Mouse (Mus musculus) intestine, postnatal 0 days (tissue): ENCODE results near the gene Tasp1. TPM values are rescaled to one million over a fixed set of nuclear protein-coding genes. Genes with fewer than 3 reads are reported as not detected.
"Not testable (repeated sequence)": the region's sequence is repeated elsewhere in the genome, so short reads cannot be mapped to it uniquely, and the experiment has no call there.

Experiments
- ATAC-seq: fragments of 200-750 bp; cut with Nextera tagmentation; 2 replicates; pipeline ENCODE4 v1.8.0; 2017; ENCODE audit warnings: mild to moderate bottlenecking, moderate TSS enrichment, moderate library complexity
- H3K27ac ChIP-seq: fragments of 300-500 bp; sonication (generic); 2 replicates; pipeline ENCODE4 v1.5.1; 2014; ENCODE audit warnings: mild to moderate bottlenecking, low read depth, low read length, moderate library complexity
- H3K27me3 ChIP-seq: fragments of 300-500 bp; sonication (generic); replicated peaks from 2 replicates; pipeline ENCODE4 v1.6.1; 2014; ENCODE audit warnings: low read length, mixed read lengths; ENCODE audit not compliant: control insufficient read depth, insufficient read depth
- H3K36me3 ChIP-seq: fragments of 300-500 bp; sonication (generic); 2 replicates; pipeline ENCODE4 v1.6.1; 2014; ENCODE audit warnings: mild to moderate bottlenecking, moderate library complexity; ENCODE audit not compliant: control insufficient read depth, insufficient read depth
- H3K4me1 ChIP-seq: fragments of 300-500 bp; sonication (generic); replicated peaks from 2 replicates; pipeline ENCODE4 v1.6.1; 2014; ENCODE audit warnings: antibody characterized with exemption, low read length, mixed read lengths; ENCODE audit not compliant: control insufficient read depth, insufficient read depth
- H3K4me2 ChIP-seq: fragments of 300-500 bp; sonication (generic); replicated peaks from 2 replicates; pipeline ENCODE4 v1.6.1; 2014; ENCODE audit warnings: low read depth, mild to moderate bottlenecking, moderate library complexity
- H3K4me3 ChIP-seq: fragments of 300-500 bp; sonication (generic); 2 replicates; pipeline ENCODE4 v1.5.1; 2014; ENCODE audit warnings: low read depth, low read length
- H3K9ac ChIP-seq: fragments of 300-500 bp; sonication (generic); 2 replicates; pipeline ENCODE4 v1.6.1; 2014; ENCODE audit warnings: mild to moderate bottlenecking, low read depth, low read length
- H3K9me3 ChIP-seq: fragments of 300-500 bp; sonication (generic); 2 replicates; pipeline ENCODE4 v1.6.1; 2016; ENCODE audit warnings: mixed run types; ENCODE audit not compliant: control insufficient read depth
- CTCF ChIP-seq: sonication (generic); IDR thresholded peaks from 2 replicates; pipeline ENCODE4 v1.5.1; 2016; ENCODE audit warnings: low read depth, mild to moderate bottlenecking, control low read depth, antibody characterized with exemption, moderate library complexity
- WGBS: fragments of 180-500 bp; shearing (Covaris S2); extraction: QIAGEN DNeasy Blood & Tissue Kit; methylation state at CpG from one replicate; pipeline ENCODE4 v1.1.7; 2014; 5-methylcytosine and 5-hydroxymethylcytosine counted together
- polyA plus RNA-seq: library from polyadenylated mRNA; unstranded; fragments of >200 nt; fragmentation: Nextera tagmentation; extraction: Ambion mirVana; gene quantifications from 2 replicates; pipeline ENCODE4 v1.2.1, GENCODE M21; 2015

The Tasp1 gene
- polyA plus RNA-seq, 1 experiment from 2014 or later, result 9.4 TPM

GRCm38 (mm10) chr2:139948843-139949242, 117.8 kb downstream of the Tasp1 start:
- whole genome bisulfite sequencing, result 67% methylated on average over 1 of the region's 1 CpGs
- no peak for ATAC-seq
- Histone ChIP-seq H3K9ac (no peak overlapping the region), H3K27me3 (no peaks in the 10 kb centered on the region), H3K9me3 (no peaks in the 10 kb centered on the region), H3K4me1 (no peaks in the 10 kb centered on the region), H3K4me2 (no peak overlapping the region), H3K36me3 (peaks cover 8% of the 10 kb centered on the region; the same call in 1 of the 2 replicates), H3K4me3 (no peak overlapping the region), H3K27ac (no peak overlapping the region)
- TF ChIP-seq CTCF, result no peak

GRCm38 (mm10) chr2:139937581-139937980, 129.0 kb downstream of the Tasp1 start:
- no peaks in the 10 kb centered on the region for H3K9me3 ChIP-seq
- no peak for ATAC-seq
- no peaks in the 10 kb centered on the region for H3K4me1 ChIP-seq
- no peaks in the 10 kb centered on the region for H3K27me3 ChIP-seq
- H3K36me3 ChIP-seq, result no peaks in the 10 kb centered on the region
- no peak overlapping the region for H3K4me3 ChIP-seq
- H3K4me2 ChIP-seq, result no peak overlapping the region
- WGBS, result 78% methylated on average over 2 of the region's 2 CpGs
- no peak overlapping the region for H3K9ac ChIP-seq
- H3K27ac ChIP-seq, result no peak overlapping the region
- no peak for TF ChIP-seq CTCF

- no peak for ATAC-seq
- H3K9ac ChIP-seq, result no peak overlapping the region
- H3K27ac ChIP-seq, result no peak overlapping the region
- H3K9me3 ChIP-seq, result no peaks in the 10 kb centered on the region
- TF ChIP-seq CTCF, result no peak
- H3K27me3 ChIP-seq, result no peaks in the 10 kb centered on the region
- no peaks in the 10 kb centered on the region for H3K36me3 ChIP-seq
- no peaks in the 10 kb centered on the region for H3K4me1 ChIP-seq
- no peak overlapping the region for H3K4me2 ChIP-seq
- H3K4me3 ChIP-seq, result no peak overlapping the region
- 91% methylated on average over 10 of the region's 10 CpGs for WGBS
These were observed 132.0 kb downstream of the Tasp1 start for GRCm38 (mm10) chr2:139934577-139934976.

- H3K4me1 ChIP-seq, result no peaks in the 10 kb centered on the region
- no peaks in the 10 kb centered on the region for H3K9me3 ChIP-seq
- WGBS, result 69% methylated on average over 4 of the region's 4 CpGs
- H3K27me3 ChIP-seq, result no peaks in the 10 kb centered on the region
- no peak for TF ChIP-seq CTCF
- H3K4me2 ChIP-seq, result no peak overlapping the region
- no peak overlapping the region for H3K9ac ChIP-seq
- no peak overlapping the region for H3K4me3 ChIP-seq
- H3K36me3 ChIP-seq, result no peaks in the 10 kb centered on the region
- no peak overlapping the region for H3K27ac ChIP-seq
- no peak for ATAC-seq
These were observed 132.5 kb downstream of the Tasp1 start for GRCm38 (mm10) chr2:139934033-139934572.

- no peak overlapping the region for H3K4me3 ChIP-seq
- H3K27ac ChIP-seq, result no peak overlapping the region
- H3K9ac ChIP-seq, result no peak overlapping the region
- TF ChIP-seq CTCF, result no peak
- WGBS, result 88% methylated on average over 2 of the region's 2 CpGs
- H3K4me2 ChIP-seq, result no peak overlapping the region
- H3K36me3 ChIP-seq, result no peaks in the 10 kb centered on the region
- H3K27me3 ChIP-seq, result no peaks in the 10 kb centered on the region
- no peaks in the 10 kb centered on the region for H3K4me1 ChIP-seq
- no peak for ATAC-seq
- H3K9me3 ChIP-seq, result no peaks in the 10 kb centered on the region
These were observed 134.4 kb downstream of the Tasp1 start for GRCm38 (mm10) chr2:139932211-139932610.

- Histone ChIP-seq H3K27ac (no peak overlapping the region), H3K27me3 (no peaks in the 10 kb centered on the region), H3K4me2 (no peak overlapping the region), H3K4me3 (no peak overlapping the region), H3K4me1 (no peaks in the 10 kb centered on the region), H3K36me3 (no peaks in the 10 kb centered on the region), H3K9me3 (no peaks in the 10 kb centered on the region), H3K9ac (no peak overlapping the region)
- no peak for TF ChIP-seq CTCF
- no peak for ATAC-seq
- 19% methylated on average over 1 of the region's 1 CpGs for WGBS
These were observed 141.7 kb downstream of the Tasp1 start for GRCm38 (mm10) chr2:139924937-139925336.

GRCm38 (mm10) chr2:139921395-139921794, 145.2 kb downstream of the Tasp1 start:
- H3K4me3 ChIP-seq, ATAC-seq, H3K4me2 ChIP-seq, H3K36me3 ChIP-seq, H3K27ac ChIP-seq, H3K9ac ChIP-seq, H3K27me3 ChIP-seq, H3K9me3 ChIP-seq, H3K4me1 ChIP-seq: not testable (repeated sequence)
